Mouse (Mus musculus) ES-Bruce4 (cell line): ENCODE results near the gene Ncan.

Experiments
- CTCF ChIP-seq: IDR thresholded peaks from one replicate; pipeline ENCODE4 v1.8.1; 2011; ENCODE audit warnings: low read depth, low read length
- POLR2A ChIP-seq: IDR thresholded peaks from one replicate; pipeline ENCODE4 v1.8.1; 2011; ENCODE audit warnings: low read length; ENCODE audit not compliant: insufficient read depth

- TF ChIP-seq CTCF (no peak), POLR2A (no peak)
These were observed 36.2 kb downstream of the Ncan start for GRCm38 (mm10) chr8:70084191-70085065.
